Mouse (Mus musculus): ENCODE data around the gene Peli2.

Peli2 gene

GRCm38 (mm10) chr14:48288600-48288999 is 168.0 kb downstream of the Peli2 start:
- no peak for DNase-seq (ENCODE audit: extremely low read depth, low read depth)

GRCm38 (mm10) chr14:48289602-48290599 is 169.3 kb downstream of the Peli2 start:
- no peak for DNase-seq (ENCODE audit: extremely low read depth, low read depth)

DNA sequence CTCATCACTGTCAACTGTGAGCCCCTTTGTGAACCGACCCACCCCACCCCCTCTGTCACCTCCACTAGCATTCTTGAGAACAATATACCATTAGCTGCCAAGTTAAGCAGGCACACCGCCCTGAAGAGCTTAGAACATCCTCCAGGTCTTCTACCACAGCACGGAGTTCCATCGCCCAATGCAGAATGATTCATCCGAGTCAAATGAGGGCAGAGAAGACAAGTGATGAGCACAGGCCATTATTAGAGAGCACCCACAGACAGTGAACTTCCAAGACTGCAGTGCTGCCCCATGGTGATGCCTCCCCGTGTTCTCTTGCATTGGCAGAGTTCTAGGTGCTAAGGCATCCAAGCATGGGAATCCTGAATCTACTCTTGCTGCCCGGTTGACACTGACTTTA is 172.9 kb downstream of the Peli2 start:
- no peak for DNase-seq (ENCODE audit: extremely low read depth, low read depth)

- no peak for DNase-seq (ENCODE audit: extremely low read depth, low read depth)
These were observed 174.8 kb downstream of the Peli2 start for GRCm38 (mm10) chr14:48295410-48295809.

- DNase-seq (ENCODE audit: extremely low read depth, low read depth) = no peak
These were observed 175.2 kb downstream of the Peli2 start for GRCm38 (mm10) chr14:48295815-48296271.

- DNase-seq (ENCODE audit: extremely low read depth, low read depth) = no peak
These were observed 176.2 kb downstream of the Peli2 start for GRCm38 (mm10) chr14:48296820-48297219.

GRCm38 (mm10) chr14:48302471-48303186 is 182.0 kb downstream of the Peli2 start:
- DNase-seq (ENCODE audit: extremely low read depth, low read depth) = no peak

- DNase-seq (ENCODE audit: extremely low read depth, low read depth) = no peak
These were observed 182.6 kb downstream of the Peli2 start for GRCm38 (mm10) chr14:48303235-48303634.

- no peak for DNase-seq (ENCODE audit: extremely low read depth, low read depth)
These were observed 183.2 kb downstream of the Peli2 start for GRCm38 (mm10) chr14:48303841-48304240.

DNA sequence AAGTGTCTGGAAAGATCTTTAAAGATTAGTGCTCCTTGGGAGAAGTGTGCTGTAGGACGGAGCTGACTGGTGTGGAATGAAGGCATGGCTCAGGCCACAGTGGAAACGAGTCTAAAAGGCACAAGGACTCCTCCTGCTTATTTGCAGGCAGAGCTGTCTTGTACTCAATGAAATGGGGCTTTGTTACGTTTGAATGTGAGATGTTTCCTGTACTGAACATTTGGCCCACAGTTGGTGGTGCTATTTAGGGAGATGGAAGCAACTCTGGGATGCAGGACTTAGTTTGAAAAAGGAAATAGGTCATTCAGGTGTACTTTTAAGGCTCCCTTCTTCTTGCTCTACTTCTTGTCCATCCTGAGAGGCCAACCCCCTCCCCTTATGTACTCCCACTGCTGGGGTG is 192.6 kb downstream of the Peli2 start:
- no peak for DNase-seq (ENCODE audit: extremely low read depth, low read depth)

DNA sequence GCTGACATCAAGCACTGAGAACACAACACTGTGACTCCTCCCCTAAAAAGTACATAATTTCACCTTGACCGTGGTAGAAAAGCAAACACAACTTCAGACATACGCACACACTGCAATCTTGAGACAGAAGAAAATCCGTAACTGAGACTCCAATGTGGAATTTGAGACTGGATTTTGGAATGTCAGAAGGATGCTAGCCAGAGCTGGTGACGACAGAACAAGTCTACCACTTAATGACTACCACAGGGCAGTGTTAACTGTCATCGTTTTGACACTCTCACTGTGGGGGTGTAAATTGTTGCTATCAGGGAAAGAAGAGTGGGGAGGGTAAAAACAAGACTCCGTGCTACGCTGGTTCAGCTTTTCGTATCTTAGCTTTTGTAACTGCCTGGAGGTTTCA is 195.8 kb downstream of the Peli2 start:
- no peak for DNase-seq (ENCODE audit: extremely low read depth, low read depth)

- no peak for DNase-seq (ENCODE audit: extremely low read depth, low read depth)
These were observed 203.3 kb downstream of the Peli2 start for GRCm38 (mm10) chr14:48323771-48324459.

GRCm38 (mm10) chr14:48324460-48324850 is 203.8 kb downstream of the Peli2 start:
- no peak for DNase-seq (ENCODE audit: extremely low read depth, low read depth)

DNA sequence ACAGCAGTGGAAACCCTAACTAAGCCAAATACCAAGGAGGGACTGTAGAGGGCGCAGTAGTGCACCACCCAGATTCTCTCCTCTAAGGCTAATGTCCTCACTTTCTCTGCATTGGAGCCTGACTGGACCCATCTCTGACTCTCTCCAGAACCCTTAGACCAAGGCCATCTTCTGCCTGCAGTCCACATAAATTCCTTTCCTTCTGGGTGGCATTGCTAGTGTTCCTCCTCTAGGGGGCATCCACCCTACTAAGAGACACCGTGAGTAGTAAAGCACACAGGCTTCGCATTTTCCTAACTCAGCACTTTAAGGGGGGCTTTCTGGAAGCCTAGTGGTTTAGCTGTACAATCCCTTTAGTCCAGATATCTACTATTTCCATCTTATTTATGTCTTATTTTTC is 207.1 kb downstream of the Peli2 start:
- no peak for DNase-seq (ENCODE audit: extremely low read depth, low read depth)

DNA sequence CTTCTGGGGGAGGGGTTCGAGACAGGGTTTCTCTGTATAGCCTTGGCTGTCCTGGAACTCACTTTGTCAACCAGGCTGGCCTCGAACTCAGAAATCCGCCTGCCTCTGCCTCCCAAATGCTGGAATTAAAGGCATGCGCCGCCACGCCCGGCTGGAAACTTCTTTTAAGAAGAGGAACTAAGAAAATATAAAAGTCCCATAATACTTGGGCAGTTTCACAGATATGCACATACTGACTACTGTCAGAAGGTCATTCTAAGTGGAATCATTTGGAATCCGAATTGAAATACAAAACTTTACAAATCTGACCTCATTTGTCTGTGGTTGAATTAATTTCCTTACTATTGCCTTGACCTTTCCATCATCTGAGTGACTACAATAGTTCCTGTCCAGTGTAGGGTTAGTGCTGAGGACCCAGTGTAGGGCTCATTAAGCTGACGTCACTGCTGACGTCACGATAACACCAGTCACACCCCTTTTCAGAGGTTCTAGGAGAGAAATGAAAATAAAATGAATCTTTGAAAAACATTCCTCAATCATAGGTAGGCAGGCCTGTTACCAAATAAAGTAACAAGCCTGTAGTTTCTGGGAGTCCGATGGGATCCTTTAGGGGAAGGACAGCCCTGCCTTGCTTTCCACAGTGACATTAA is 209.2 kb downstream of the Peli2 start:
- DNase-seq (ENCODE audit: extremely low read depth, low read depth) = no peak

All from MEL-GATA-1-ER (cell line).